Mouse (Mus musculus): ENCODE measurements around the gene Nrk. TPM values are rescaled to one million over a fixed set of nuclear protein-coding genes. Genes with fewer than 3 reads are reported as not detected.

Gene Nrk
- polyA plus RNA-seq, 1 experiment from 2014 or later = 0.51 TPM

Other genes with a start within 250 kb of the Nrk start
- gene Serpina7, start 170.8 kb downstream of the Nrk start, polyA plus RNA-seq (2014; fragmentation: Nextera tagmentation; extraction: Ambion mirVana) = not detected in 2 replicates
- not detected in 2 replicates for gene 4930513O06Rik, start 171.8 kb downstream of the Nrk start, polyA plus RNA-seq (2014; fragmentation: Nextera tagmentation; extraction: Ambion mirVana)

Measured in neural tube, embryonic 14.5 days (tissue).